Mouse (Mus musculus): Measurements from ENCODE around the gene Dixdc1. TPM values are rescaled to one million over a fixed set of nuclear protein-coding genes. Genes with fewer than 3 reads are reported as not detected.

Dixdc1 gene
- polyA plus RNA-seq, 1 experiment: 5.3 TPM

- Histone ChIP-seq H3K27ac (replicated peaks; ENCODE audit: low read depth, low read length) (no peak overlapping the region), H3K4me3 (ENCODE audit: insufficient read depth, low read depth, low read length) (no peak overlapping the region)
Measured at GRCm38 (mm10) chr9:50725921-50726590, 13.3 kb downstream of the Dixdc1 start.

GRCm38 (mm10) chr9:50724661-50725330 is 14.5 kb downstream of the Dixdc1 start:
- no peak overlapping the region for H3K27ac ChIP-seq (replicated peaks; ENCODE audit: low read depth, low read length)
- peaks cover 2% of the 10 kb centered on the region for H3K4me1 ChIP-seq (ENCODE audit: control insufficient read depth, insufficient read depth, insufficient read length, low read length)
- no peak overlapping the region for H3K4me3 ChIP-seq (ENCODE audit: insufficient read depth, low read depth, low read length)

More at GRCm38 (mm10) chr9:50725921-50726590, 13.3 kb downstream of the Dixdc1 start:
- peaks cover 2% of the 10 kb centered on the region for H3K4me1 ChIP-seq (ENCODE audit: control insufficient read depth, insufficient read depth, insufficient read length, low read length)

DNA sequence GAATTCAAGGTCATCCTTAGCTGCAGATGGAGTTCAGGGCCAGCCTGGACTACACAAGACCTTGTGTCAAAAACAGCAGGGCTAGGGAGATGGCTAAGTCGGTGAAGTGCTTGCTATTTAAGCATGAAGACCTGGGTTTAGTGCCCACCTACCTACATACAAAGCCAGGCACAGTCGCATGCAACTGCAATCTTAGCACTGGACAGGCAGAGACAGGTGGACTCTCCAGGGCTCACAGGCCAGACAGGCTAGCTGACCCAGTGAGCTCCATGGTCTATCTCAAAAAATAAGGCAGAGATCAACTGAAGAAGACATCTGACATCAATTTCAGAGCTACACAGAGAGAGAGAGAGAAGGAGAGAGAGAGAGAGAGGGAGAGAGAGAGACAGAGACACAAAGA is 15.2 kb downstream of the Dixdc1 start:
- Histone ChIP-seq H3K27ac (replicated peaks; ENCODE audit: low read depth, low read length) (no peak overlapping the region), H3K4me3 (ENCODE audit: insufficient read depth, low read depth, low read length) (no peak overlapping the region), H3K4me1 (ENCODE audit: control insufficient read depth, insufficient read depth, insufficient read length, low read length) (peaks cover 2% of the 10 kb centered on the region)

DNA sequence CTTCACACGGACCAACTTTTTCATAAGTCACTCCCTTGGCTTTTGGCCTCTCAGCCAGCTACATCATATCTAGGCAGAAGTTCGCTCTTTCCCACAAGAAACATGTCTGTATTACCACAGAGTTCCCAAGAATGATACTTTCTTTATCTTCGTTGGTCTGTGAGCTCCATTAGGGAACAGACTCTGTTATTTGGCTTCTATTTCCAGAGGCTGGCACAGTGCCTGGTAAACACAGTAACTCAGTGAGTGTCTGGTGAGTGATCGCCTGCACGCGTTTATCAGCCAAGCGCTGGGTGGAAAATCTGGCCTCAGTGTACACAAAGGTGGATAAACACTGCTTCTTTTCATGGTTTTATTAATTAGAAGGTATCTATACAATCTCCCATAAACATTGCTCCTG is 15.9 kb downstream of the Dixdc1 start:
- peak overlapping the region; percentile 77 for H3K27ac ChIP-seq (replicated peaks; ENCODE audit: low read depth, low read length)
- H3K4me3 ChIP-seq (ENCODE audit: insufficient read depth, low read depth, low read length): peak overlapping the region; percentile 37
- H3K4me1 ChIP-seq (ENCODE audit: control insufficient read depth, insufficient read depth, insufficient read length, low read length): peaks cover 2% of the 10 kb centered on the region

- Histone ChIP-seq H3K27ac (replicated peaks; ENCODE audit: low read depth, low read length) (no peak overlapping the region), H3K4me3 (ENCODE audit: insufficient read depth, low read depth, low read length) (no peak overlapping the region), H3K4me1 (ENCODE audit: control insufficient read depth, insufficient read depth, insufficient read length, low read length) (peaks cover 2% of the 10 kb centered on the region)
Measured at GRCm38 (mm10) chr9:50722451-50722911, 16.8 kb downstream of the Dixdc1 start.

DNA sequence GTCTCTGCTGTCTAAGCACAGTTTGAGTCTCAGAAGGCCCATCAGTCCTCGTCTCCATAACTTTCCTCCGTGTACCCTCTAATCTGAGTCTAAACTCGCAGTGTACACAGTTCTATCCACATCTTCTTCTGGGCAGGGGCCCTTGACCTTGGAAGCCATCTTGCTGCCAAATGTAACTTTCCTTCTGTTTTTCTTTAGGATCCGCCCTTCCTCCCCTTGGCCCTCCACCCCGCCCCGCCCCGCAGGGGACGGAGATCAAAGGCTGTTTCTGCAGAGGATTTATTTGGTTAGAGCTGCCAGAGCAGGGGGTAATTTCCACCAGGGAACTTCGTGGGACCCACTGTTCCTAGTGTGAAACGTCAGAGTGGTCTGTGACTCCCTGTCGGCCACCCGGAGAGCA is 18.3 kb downstream of the Dixdc1 start:
- H3K4me1 ChIP-seq (ENCODE audit: control insufficient read depth, insufficient read depth, insufficient read length, low read length): peaks cover 2% of the 10 kb centered on the region; the same call in 1 of the 2 replicates
- H3K4me3 ChIP-seq (ENCODE audit: insufficient read depth, low read depth, low read length): no peak overlapping the region
- H3K27ac ChIP-seq (replicated peaks; ENCODE audit: low read depth, low read length): no peak overlapping the region

DNA sequence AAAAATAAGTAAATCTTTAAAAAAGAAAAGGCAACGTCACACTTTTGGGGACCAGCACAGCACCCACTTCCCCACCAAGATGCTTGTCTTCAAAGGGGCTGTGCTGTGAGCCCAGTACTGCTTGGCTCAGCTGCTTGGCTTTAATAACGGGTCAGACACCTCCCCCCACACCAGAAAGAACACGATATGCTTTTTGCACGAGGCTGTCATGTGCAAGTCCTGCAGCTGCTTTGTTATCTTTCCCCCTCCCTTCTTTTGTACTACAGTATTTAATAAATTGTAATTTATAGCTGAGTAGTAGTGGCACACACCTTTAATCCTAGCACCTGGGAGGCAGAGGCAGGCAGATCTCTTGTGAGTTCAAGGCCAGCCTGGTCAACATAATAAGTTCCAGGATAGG is 20.4 kb downstream of the Dixdc1 start:
- Histone ChIP-seq H3K4me1 (ENCODE audit: control insufficient read depth, insufficient read depth, insufficient read length, low read length) (peaks cover 2% of the 10 kb centered on the region; the same call in 1 of the 2 replicates), H3K27ac (replicated peaks; ENCODE audit: low read depth, low read length) (no peak overlapping the region), H3K4me3 (ENCODE audit: insufficient read depth, low read depth, low read length) (no peak overlapping the region)

- no peak overlapping the region for H3K4me3 ChIP-seq (ENCODE audit: insufficient read depth, low read depth, low read length)
- no peaks in the 10 kb centered on the region for H3K4me1 ChIP-seq (ENCODE audit: control insufficient read depth, insufficient read depth, insufficient read length, low read length)
- no peak overlapping the region for H3K27ac ChIP-seq (replicated peaks; ENCODE audit: low read depth, low read length)
Measured at GRCm38 (mm10) chr9:50714188-50714587, 25.1 kb downstream of the Dixdc1 start.

DNA sequence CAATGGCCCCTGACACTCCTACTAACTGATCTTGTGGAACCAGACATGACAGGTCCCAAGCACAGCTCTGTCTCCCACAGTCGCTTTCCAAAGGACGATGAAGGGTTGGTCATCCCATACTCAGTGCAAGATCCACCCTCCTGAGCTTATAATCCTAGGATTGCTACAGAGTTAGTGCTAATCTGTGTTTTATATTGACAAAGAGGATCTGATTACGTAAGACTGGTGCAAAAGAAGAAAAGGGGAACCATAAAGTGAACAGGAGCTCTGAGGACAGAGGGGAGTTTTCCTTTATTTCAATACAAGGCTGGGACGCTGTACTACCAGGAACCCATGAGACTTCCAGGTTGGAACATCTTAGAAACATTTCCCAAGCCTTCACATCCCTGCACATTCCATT is 28.0 kb downstream of the Dixdc1 start:
- no peak overlapping the region for H3K4me3 ChIP-seq (ENCODE audit: insufficient read depth, low read depth, low read length)
- H3K4me1 ChIP-seq (ENCODE audit: control insufficient read depth, insufficient read depth, insufficient read length, low read length): no peaks in the 10 kb centered on the region
- H3K27ac ChIP-seq (replicated peaks; ENCODE audit: low read depth, low read length): no peak overlapping the region

- no peak overlapping the region for H3K4me3 ChIP-seq (ENCODE audit: insufficient read depth, low read depth, low read length)
- no peaks in the 10 kb centered on the region for H3K4me1 ChIP-seq (ENCODE audit: control insufficient read depth, insufficient read depth, insufficient read length, low read length)
- H3K27ac ChIP-seq (replicated peaks; ENCODE audit: low read depth, low read length): no peak overlapping the region
Measured at GRCm38 (mm10) chr9:50709108-50709507, 30.2 kb downstream of the Dixdc1 start.

DNA sequence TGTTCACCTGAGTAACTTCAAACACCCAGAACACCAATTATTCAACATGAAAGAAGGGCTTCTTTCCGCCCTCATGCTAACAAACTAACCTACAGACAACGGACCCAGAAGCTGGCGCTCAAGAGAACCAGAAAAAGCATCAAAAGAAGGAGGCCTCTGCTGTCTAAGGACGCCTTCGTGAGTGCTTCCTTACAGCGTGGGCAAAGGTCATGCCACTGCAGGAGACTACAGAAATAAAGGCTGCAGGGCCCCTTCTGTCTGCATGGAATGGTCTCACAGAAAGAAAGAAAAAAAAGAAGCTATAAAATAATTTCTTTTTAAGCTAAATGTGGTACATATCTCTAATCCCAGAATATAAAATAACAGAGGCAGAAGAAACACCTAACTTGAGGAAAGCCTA is 34.4 kb downstream of the Dixdc1 start:
- Histone ChIP-seq H3K4me1 (ENCODE audit: control insufficient read depth, insufficient read depth, insufficient read length, low read length) (no peaks in the 10 kb centered on the region), H3K27ac (replicated peaks; ENCODE audit: low read depth, low read length) (no peak overlapping the region)

DNA sequence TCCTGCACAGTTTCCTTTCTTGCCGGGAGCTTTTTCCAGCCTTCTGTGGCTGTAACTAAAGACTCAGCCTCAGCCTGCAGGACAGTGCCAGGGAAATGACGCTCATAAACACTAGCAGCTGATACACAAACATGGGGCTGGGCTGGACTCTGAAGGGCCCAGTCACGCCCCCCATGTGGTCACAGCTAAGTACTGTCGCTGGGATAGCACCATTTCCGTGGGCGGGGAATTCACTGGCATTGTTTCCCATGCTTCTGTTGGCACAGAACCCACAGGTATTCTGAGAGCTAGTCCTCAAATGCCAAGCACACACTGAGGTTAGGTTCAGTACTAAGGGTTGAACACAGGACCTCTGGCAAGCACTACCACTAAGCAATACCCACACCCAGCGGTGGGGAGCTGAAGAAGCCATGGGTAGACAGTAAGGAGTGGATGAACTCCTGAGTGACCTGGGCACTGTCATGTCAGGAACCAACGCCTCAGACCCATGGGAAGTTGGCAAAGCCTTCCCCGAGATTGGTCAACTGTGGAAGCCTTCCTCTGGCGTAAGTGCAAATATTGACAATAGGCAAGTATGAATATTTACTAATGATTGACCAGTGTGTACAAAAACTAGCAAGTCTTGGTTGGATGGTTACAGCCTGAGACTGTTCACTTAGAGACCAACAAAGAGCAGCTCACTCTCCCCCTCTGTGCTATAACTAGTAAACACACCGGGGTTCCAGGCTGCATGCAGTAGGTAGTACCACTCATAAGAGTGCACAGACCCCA is 38.2 kb downstream of the Dixdc1 start:
- no peak overlapping the region for H3K4me3 ChIP-seq (ENCODE audit: insufficient read depth, low read depth, low read length)
- no peak overlapping the region for H3K27ac ChIP-seq (replicated peaks; ENCODE audit: low read depth, low read length)
- H3K4me1 ChIP-seq (ENCODE audit: control insufficient read depth, insufficient read depth, insufficient read length, low read length): no peaks in the 10 kb centered on the region

More for the DNA sequence above, 34.4 kb downstream of the Dixdc1 start:
- H3K4me3 ChIP-seq (ENCODE audit: insufficient read depth, low read depth, low read length): no peak overlapping the region

GRCm38 (mm10) chr9:50698418-50699409 is 40.6 kb downstream of the Dixdc1 start:
- Histone ChIP-seq H3K27ac (replicated peaks; ENCODE audit: low read depth, low read length) (no peak overlapping the region), H3K4me3 (ENCODE audit: insufficient read depth, low read depth, low read length) (peak overlapping the region; percentile 60), H3K4me1 (ENCODE audit: control insufficient read depth, insufficient read depth, insufficient read length, low read length) (no peaks in the 10 kb centered on the region)

GRCm38 (mm10) chr9:50697706-50698041 is 41.6 kb downstream of the Dixdc1 start:
- Histone ChIP-seq H3K27ac (replicated peaks; ENCODE audit: low read depth, low read length) (no peak overlapping the region), H3K4me1 (ENCODE audit: control insufficient read depth, insufficient read depth, insufficient read length, low read length) (no peaks in the 10 kb centered on the region), H3K4me3 (ENCODE audit: insufficient read depth, low read depth, low read length) (peak overlapping the region; percentile 50)

All from brown adipose tissue, adult 24 weeks (tissue).